Mouse (Mus musculus) retina, postnatal 1 day (tissue): ENCODE results near the gene Pde2a.

Source experiments
- DNase-seq: peaks from one replicate; pipeline ENCODE4 v3.0.0-alpha.2; 2012

Gene Pde2a

DNA sequence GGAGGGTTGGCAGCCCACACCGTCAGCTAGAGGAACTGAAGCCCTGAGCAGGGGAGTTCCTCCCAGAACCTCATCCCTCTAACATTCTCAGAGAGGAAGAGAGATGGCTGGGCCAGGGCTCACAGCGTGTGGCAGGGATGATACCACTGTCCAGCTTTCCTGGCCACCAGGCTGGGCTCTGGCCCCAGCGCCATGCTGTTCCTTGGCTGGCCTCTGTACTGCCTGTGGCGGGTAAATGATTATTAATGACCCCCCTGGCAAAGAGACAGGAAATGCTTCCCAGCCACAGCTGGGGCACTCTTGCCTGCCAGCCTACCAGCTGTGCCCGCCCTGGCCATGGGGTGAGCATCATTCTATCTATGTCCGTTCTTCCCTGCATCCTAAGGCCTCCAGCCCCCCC lies 33.6 kb downstream of the Pde2a start:
- no peak for DNase-seq

DNA sequence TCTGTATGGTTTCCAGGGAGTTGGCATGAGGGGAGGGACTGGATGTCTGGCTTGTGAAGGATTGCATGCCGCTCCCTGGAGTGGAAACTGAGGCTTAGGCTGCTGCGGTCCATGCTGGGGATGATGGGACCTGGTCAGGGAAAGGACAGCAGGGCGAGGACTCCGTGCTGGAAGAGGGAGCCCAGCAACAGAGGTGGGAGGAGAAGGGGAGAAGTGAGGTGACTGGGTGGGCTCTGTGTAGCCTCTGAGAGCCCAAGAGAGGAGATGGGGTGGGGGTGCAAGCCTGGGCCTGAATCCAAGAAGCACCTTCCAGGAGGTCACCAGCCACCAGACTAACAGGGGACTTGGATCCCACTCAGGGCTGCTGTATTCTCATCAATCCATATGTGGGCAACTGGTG lies 34.8 kb downstream of the Pde2a start:
- DNase-seq = no peak

DNA sequence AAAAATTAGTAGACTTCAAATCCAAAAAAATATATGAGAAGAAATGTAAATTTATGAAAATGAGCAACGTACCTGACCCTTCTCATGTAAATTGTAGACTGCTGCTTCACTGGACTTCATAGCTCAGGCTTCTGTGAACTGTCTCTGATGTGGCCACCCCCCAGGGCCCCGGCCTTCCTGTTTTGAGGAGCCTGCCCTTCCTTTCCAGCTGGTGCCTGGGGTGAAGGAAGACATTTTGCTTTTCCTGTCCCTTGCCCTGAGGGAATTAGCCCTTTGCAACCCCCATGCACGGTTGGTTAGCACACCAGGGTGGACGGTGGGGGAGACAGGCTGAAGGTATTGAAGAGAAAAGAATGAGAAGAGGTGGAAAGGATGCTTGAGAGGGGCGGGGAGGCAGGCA lies 35.3 kb downstream of the Pde2a start:
- DNase-seq = no peak

DNA sequence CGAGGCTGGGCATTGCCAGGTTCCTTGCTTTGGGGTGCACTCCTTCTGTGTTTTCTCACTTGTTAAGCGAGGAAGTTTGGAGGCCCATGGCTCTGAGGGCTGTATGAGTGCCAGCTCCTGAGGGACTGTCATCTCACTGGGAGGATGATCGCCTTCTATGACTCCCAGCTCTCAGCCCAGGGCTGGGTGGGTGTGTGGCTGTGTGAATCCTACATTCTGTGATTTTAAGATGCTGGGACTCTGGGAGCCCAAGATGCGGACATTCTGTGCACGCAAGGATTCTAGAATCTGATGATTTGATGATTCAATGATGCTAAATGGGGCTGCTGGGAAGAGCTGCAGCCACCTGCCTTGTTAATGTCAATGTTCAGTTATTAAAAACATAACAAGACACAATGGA lies 35.8 kb downstream of the Pde2a start:
- no peak for DNase-seq

DNA sequence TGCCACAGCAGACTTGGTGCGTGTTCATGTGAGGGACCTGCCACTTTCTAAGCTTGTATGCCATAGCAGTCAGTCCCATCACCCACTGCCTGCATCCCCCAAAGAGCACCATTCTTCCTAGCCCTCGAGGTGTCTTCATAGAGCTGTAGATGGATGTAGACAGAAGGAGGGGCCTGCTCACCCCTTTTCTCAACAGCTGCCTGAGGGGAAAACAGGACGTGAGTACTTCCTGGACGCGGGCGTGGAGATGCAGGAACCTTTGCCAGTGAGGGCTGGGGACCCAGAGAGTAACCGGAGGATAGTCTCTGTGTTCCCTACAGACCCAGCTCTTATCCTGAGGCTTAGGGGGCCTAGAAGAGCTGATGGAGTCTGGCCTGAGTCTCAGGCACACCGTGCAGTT lies 36.3 kb downstream of the Pde2a start:
- no peak for DNase-seq

DNA sequence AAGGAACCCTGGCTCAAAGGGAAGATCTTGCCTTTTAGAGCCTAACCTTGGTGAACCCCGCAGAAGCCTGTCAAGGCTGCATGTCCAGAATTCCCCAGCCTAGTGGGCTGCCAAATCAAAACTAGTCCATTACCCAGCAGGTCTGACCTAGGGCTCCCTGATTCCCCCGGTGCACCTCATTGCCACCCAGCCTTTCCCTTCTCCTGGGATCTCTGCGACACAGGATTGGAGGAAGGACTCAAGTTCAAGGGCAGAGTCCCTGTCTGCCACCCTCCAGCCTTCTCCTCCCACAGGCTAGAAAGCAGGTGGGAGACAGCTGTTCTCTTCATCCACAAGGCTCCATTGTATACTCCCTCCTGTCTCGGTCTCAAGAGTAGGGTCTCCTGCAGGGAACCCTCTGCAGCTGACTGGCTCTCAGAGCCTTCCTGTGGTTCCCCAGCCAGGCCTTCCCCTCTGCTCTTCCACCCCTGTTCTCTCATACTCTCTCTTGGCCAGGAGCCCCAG lies 36.8 kb downstream of the Pde2a start:
- no peak for DNase-seq

DNA sequence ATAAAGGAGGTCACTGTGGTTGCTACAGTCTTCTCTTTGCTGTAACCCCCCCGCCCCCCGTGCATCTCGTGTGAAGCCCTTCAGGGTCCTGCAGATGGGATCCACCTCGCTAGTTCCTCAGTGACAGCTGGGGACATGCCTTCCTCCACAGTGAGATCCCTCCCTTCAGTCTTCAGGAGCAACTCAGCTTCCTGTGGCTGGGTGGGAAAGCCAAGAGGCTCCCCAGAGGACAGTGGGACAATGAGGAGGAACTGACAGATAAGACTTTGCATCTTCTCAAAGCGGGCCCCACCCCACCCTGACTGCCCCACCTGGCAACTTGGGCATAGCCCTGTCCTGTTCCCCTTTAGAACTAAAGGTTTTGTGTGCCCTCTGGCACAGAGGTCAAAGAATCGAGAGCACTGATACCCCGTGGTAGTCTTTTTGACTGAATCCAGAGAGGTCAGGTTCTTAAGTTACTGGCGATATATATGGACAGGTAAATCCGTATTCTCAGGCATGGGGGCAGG lies 37.9 kb downstream of the Pde2a start:
- no peak for DNase-seq

DNA sequence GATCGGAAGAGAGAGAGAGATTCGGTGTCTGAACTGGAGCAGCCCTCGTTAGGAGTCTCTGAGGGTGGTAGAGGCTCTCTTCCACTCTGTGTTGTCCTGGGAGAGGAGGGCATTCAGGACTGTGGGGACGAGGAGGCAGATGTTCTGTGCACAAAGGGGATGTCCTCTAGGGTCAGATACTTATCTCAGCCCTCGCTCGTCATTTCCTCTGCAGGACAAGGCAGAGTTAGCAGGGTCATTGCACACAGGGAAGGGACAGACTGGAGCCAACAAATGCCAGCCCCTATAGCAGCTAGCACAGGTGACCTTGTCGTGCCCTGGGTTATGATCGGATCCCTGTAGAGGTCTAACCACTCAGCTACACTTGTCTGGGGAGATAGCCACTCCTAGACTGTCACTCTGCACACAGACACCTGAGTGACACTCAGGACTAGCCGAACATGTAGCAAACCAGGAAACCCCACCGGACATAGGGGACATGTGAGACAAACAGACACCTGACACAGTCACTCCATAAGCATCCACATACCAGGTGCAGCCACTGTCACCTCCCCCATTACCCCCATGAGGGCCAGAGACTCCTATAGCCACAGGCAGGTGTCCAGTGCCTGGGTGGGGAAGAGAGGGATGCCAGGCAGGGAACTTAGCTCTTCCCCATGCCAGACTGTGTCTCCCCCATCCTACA lies 38.6 kb downstream of the Pde2a start:
- no peak for DNase-seq

DNA sequence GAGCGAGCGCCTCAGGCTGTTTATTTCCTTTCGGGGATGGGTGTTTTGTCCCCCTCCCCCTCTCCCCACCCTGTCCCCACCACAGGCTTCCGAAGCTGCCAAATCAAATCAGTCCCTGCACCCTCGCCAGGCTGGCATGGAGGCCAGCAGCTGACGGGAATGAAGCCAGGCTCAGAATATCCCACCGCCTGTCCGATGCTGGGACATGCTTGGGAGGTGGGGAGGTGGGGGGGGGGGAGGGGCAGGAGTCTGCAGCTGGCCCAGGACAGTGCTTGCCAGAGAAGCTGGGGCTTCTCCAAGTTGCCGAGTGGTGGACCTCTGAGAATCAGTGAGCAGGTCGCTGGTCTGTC lies 39.1 kb downstream of the Pde2a start:
- peak; percentile 71 for DNase-seq

DNA sequence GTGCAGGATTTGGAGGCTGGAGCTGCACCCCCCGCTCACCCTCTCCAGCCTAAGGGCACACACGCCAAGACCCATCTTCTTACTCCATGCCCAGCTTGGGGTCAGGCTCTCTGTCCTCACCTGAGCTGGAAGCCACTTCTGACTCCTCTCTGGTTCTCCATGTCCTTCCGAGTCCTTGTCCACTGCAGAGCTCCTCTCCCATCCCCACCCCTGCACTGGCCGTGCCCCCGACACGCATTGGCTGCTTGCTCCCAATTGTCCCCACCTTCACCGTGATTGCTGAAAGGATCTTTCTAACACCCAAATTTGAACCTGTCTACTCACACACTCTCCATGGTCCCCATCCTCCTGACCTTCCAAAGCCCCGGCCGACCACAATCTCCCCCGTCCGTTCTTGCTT lies 40.1 kb downstream of the Pde2a start:
- no peak for DNase-seq

DNA sequence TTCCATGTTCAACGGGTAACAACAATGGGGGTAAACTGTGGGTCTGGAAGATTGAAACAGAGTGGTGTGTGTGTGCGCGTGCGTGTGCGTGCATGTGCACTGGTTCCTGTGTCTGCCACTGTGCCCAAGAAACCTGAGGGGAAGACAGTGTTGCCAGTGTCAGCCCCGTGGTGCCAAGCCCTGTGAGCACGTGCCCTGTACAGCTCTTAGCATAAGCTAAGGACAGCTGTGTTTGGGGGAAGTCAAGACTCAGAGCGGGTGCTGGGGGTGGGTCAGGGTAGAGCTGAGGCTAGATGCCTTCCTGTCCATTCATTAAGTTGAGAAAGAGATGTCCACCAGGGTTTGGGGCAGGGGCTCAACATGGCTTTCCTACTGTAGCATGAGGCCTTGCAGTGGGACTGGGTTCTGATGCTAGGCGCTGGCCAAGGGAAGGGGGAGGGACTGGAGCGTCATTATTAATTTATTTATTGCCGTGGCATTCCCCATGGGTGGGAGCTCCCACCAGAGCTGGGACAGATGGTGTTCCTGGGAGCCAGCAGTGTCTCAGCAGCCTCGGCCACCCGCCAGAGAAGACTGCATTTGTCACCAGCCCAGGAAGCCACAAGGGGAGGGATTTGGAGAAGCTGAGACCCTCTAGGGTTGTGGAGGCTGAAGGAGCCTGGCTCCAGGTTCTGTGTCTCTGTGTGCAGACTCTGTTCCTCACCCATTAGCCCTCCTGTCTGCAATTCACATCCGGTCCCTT lies 41.0 kb downstream of the Pde2a start:
- peak; percentile 38 for DNase-seq

DNA sequence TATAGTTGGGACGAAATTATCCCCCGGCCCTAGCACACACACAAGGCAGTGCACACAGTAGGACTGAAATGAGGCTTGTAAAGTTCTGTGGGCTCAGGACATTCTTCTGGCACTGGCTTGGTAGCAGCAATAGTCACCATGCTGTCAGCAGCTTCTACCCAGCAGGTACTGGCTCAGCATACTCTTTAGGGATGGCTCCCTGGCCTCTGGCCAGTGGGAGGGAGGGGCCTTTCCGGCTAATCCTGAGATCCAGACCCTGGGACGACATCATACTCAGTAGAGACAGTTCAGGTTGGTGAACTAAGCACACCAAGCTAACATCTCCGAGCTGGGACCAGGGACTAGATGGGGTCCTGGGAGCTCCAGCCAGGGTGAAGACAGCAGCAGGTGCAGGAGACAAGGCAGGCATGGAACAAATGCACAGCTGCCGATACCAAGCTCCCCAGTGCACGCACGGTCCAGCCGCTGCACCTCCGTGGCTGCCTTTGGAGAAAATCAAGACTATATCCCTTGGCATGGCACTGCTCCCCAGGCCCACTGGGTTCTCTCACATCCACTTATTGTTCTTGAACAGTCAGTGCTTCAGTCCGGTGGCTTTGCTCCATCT lies 42.3 kb downstream of the Pde2a start:
- peak; percentile 48 for DNase-seq

DNA sequence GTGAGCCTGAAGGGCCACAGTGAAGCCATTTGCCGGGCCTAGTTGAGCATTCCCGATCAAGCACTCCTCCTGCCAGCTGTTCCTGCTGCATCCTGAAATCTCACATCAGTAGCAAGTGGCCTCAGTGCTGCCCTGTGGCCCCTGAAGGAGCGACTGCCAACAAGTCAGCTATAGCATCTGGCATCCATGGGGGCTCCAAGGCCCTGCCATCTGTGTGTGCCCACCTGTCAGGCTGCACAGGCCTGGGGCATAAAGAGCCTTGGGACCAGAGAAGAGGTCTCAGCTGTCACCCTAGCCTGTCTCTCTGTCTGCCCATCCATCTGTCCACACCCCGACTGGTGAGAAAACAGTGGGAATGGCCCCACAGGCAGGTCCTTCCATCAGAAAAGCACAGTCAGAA lies 43.4 kb downstream of the Pde2a start:
- peak; percentile 38 for DNase-seq

DNA sequence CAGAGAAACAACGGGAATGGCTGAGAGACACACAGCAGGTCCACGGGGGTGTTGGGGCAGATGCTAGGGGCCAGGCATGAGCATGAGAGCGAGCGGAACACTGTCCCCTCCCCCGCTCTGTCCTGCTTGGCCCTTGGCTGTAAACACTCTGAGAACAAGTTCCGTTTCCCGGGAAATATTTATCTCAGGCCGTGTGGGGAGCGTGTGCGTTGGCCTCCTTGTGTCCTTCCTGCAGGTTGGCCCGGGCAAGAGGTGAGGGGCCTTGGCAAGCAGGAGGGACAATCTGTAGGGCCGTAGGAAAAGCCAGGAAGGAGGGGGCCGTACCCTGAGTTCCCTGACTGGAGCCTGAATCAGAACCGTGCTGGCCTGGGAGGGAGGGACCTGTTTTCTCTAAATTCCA lies 43.9 kb downstream of the Pde2a start:
- peak; percentile 51 for DNase-seq

DNA sequence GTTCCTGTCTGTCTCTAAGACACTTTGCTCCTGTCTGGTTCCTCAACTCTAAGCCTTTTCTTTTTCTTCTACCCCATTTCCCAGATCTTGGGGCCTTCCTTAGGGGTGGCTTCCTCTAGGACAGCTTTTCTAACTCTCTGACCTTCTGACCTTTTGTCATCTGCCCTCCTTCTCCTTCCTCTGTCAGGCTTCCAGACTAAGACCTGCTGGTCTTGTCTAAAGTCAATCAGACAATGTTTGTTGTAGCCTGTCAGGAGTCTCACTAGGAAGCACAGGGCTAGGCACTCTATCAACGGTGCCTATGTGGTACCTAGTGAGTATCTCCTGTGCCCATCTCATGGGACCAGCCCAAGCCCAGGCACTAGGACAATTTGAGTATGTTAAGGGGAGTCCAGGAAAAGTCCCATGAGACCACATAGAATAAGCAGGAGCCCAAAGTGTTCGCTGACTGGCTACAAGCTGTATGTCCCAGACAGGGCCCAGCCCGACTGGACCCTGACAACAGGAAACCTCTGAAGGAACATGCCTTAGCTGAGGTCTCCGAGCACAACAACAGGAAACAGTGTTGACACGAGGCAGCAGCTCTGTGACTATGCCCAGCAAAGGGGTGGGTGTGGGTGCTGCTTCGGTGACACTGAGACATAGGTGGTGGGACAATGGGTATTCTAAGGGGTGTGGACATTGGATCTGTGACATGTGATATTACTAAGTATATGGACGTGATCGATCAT lies 44.5 kb downstream of the Pde2a start:
- no peak for DNase-seq

DNA sequence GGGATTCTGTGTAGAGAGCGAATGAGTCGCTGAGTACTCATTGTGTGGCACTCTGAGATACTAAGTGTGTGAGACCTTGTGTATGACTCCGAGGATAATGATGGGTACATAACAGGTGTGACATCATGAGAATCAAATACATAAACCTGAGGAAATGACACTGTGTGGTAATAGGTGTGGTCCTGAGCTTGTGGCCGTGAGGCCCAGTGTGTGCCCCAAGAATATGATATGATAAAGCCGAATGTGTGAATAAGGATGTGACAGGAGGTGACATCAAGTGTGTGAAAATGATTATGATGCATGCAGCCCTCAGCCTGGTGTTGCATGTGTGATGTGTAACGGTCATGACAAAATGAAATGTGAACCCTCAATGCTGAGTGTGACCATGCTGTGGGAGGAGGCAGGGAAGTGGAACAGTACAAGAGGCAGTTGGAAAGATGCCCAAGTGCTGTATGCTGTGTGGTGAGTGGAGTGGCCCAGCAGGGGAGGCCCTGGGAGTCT lies 45.1 kb downstream of the Pde2a start:
- peak; percentile 72 for DNase-seq

DNA sequence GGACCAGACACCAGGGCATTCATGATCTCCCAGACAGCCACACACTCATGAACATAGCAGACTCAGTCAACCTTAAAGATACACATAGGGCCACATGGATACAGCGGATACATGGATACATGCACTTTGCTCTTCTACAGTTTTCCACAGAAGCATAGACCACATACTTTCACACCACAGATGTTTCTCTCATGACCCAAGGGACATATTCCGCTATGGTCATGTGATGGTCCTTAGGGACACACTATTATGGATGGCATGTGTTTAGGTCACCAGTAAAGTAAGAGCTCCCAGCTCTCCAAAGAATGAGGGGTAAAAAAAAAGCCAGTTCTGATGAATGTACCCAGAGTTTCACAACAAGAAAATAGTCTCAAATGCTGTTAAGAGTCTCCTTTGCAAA lies 49.9 kb downstream of the Pde2a start:
- no peak for DNase-seq

DNA sequence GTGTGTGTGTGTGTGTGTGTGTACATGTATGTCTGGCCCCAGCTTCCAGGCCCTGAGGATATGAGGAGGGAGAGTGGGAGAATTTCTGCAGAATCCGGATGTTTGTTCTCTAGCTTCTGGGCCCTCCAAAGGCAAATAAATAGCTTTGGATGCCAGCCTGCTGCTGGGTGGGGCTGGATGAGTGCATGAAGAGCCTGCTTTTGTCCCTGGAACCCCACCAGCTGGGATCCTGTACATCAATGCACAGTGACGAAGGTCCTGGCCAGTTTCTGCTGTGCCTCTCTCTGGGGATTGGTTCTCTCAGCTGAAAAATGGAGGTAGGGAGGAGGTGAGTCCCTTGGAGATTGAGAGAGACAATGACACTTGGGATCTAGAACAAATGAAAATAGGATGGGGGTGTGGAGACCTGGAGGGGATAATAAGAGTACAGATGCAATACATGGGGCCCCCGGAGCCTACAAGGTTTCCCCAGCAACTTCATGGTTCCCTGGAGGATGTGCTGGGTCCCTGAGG lies 50.5 kb downstream of the Pde2a start:
- no peak for DNase-seq

DNA sequence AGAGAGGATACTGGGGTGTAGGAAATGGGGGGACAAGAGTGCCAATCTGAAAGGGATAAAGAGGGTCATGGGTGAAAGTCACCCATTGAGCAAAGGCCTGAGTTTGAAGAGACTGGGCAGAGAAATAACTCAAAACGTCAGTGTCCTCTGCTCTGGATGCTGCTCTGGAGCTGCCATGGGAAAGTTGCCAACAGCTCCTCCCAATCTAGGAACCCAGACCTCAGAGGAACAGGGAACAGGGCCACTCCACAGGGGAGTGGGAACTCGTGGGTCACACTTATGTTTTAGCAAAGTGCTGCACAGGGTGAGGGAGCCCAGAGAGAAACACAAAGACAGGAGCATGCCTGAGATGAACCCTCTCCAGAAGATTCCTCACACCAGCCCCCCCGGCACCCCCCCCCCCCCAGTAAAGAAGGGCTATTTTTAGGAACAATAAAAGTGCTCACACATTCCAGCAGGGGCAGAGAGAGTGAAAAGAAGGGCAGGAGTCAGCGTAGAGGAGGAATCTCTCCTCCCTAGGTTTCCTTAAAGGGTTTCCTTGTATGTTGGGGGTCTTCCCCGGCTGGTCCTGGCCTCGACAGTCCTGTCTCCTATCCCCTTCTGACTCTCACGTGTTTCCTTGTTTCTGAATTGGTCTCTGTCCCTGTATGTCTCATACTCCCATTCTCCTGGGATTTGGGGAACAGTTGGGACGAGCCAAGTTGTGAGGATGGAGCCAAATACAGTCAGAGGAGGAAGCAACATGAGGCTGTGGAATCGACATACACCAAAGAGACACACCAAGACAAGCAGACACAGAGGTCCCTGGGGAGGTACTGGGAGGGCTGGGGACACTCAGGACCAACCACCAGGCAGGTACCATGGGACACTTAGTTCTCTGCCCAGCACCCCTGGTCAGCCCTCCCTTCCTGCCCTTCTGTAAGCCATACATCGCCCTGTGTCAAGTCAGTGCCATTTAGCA lies 51.4 kb downstream of the Pde2a start:
- no peak for DNase-seq

DNA sequence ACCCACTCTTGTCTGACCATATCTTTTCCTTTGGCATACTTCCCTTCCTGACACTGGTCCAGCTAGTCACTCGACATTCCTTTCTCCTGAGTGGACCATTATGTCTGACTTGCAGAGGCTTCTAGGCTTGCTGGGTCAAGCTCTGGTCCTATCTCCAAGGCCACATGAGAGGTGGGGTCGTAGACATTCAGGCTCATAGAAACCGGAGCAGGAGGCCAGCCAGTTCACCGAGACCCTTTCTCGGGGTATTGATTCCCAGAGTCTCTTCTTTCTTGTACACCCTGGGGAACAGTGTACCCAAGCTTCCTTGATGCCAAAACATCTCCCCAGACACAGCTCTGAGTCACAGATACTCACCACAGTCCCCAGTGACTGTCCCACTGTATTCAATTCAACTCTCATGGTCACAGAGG lies 52.9 kb downstream of the Pde2a start:
- no peak for DNase-seq

DNA sequence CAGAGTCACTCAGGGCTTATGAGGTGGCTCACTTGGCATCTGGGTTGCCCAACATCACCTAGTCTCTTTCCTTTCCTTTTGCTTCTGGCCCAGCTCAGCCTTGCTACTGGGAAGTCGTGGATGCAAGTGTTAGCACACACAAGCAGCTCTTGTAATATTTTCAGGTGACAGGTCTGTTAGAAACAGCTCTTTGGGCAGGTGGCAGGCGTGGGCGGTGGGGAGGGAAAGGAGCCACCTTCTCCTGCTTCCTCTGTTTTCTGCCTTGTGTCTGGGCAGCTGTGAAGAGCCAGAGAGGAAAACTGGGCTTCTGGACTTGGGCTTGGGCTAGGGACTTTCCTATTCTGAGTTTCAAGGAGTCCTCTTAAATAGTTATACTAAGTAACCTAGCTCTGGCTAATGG lies 54.5 kb downstream of the Pde2a start:
- DNase-seq = no peak

DNA sequence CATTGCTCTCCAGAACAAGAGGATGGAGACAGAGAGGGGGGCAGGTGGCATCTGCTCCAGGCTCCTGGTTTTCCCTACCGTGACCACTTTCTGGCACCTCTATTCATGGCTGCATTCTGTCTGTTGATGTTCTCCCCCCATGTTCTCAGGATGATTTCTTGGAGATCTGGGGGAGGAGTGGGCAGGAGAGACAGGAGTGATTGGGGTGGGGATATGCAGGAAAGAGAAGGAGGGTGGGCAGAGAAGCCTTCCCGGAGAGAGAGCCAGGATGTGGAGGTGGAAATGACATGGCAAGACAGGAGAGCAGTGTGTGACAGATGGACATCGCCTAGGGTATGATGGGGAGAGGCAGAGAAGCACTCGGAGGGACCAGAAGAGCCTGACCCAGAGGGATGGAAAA lies 55.0 kb downstream of the Pde2a start:
- DNase-seq = no peak
